Mouse (Mus musculus) monocyte, adult 2 months (primary cell): ENCODE measurements around the gene Sncb.
A peak's percentile ranks its signal among the peaks of the same experiment; 100 is the strongest.

ENCODE experiments used
- DNase-seq, 2 experiments: peaks; one replicate each; pipeline ENCODE4 v3.0.0; 2022; ENCODE audit warnings: low spot score in 2 of 2, low read depth in 1 of 2

The Sncb gene

GRCm38 (mm10) chr13:54783235-54783634 lies 16.8 kb upstream of the Sncb start:
- no peak for DNase-seq

DNA sequence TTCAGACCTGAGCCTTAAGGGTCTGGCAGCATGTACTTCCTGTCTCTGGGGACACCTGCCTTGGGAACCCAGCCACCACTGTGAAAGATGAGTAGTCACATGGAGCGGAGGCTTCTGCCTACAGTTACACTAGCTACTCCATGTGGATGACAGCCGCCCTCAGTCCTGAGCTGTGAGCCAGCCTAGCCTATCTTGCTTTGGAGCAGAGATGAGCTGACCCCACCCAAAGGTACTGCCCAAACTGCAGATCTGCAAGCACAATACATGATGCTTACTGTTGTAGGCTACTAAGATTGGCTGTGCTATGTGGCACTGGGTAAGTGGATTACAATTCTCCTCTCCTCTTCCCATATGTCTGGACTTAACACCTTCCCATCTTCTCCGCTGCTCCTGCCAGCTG lies 14.7 kb upstream of the Sncb start:
- no peak for DNase-seq

GRCm38 (mm10) chr13:54780592-54780991 lies 14.2 kb upstream of the Sncb start:
- no peak for DNase-seq

GRCm38 (mm10) chr13:54767012-54767411 lies 617 bp upstream of the Sncb start:
- no peak for DNase-seq

DNA sequence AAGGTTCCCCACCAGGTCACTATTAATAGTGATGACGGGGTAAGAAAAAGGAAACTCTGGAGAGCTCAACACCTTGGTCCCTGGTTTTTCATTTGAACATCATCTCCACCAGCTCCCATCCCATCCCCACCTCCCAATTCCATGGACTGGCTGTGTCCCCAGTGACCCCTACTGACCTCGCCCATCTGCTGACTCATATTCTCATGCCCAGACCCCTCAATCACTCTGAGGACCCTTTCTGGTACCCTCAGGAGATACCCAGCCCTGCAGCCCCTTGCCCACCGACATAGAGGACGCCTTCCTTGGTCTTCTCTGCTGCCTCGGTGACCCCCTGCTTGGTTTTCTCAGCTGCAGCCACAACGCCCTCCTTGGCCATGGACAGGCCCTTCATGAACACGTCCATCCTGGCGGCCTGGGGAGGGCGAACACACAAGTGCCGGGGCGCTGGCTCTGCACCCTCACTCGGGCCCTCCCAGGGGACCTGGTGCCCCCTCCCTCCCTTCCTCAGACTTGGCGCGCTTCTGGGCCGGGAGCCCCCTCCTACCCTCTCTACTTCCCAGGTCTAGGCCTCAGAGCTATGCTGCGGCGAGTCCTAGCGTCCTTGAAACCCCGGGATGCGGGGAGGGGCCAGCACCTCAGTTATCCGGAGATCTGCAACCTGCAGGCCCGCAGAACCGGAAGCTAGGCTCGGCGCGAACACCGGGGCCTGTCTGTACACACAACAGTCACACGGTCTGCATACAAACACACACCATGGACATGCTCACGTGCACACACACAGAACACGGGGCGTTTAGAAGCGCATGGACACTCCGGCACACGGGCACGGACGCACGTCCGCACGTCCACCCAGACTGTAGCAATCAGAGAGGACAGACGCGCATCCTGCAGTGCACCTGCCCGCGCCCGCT lies 859 bp downstream of the Sncb start:
- DNase-seq: no peak

- DNase-seq: no peak
Observed at GRCm38 (mm10) chr13:54760906-54761305, 5.5 kb downstream of the Sncb start.

DNA sequence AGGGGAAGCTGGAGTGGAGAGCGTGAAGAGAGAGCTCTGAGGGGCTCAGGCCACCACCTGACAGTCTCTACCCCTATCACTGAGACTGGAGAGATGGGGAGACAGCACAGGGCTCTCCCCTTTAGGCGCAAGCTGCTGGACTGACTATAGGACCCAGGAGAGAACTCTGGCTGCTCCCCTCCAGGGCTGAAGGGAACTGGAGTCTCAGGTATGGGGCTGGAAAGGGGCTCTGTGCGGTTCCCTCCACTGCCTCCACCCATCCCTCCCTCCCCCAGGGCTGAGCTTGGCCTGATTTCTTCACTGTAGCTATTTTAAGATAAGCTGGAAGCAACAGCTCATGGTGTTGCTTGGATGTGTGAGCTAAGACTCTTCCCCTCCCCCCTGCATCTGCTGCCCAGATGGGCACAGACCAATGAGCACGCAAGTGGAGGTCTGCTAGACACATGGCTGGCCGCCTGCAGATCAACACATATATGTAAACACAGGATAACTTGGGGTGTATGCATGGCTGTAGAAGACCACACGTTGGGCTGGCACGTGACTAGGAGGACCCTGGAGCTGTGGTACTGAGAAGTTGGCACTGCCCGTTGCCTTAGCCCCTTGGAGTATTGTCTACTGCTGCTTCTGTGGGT lies 6.1 kb downstream of the Sncb start:
- no peak for DNase-seq

- DNase-seq: no peak
Observed at GRCm38 (mm10) chr13:54759496-54759895, 6.9 kb downstream of the Sncb start.

- DNase-seq: no peak
Observed at GRCm38 (mm10) chr13:54758756-54759470, 7.5 kb downstream of the Sncb start.

GRCm38 (mm10) chr13:54758045-54758755 lies 8.2 kb downstream of the Sncb start:
- DNase-seq: peak; percentile 9 to 11

- DNase-seq: no peak
Observed at GRCm38 (mm10) chr13:54757093-54757830, 9.1 kb downstream of the Sncb start.

DNA sequence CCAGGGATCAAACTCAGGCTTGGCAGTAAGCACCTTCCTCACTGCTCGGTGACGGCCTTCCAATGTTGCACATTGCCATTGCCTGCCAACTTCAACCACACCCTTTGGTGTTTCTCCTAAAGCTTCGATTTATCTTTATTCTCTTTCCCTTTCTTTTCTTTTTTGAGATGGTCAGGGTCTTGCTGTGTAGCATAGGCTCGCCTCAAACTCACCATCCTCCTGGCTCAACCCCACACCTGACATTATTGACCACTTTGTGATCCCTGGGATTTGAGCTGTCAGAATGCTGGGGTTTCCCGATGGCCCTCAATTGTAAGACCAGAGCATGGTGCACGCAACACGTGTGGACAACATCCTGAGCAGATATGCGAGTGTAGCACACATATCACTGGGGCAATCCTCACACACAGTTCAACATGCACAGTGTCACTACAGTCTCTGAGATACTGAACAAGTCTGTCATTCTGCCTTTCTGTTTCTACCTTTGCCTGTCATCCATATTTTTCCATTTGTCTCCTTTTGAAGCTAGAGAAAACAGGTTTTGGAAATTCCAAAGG lies 10.2 kb downstream of the Sncb start:
- no peak for DNase-seq

DNA sequence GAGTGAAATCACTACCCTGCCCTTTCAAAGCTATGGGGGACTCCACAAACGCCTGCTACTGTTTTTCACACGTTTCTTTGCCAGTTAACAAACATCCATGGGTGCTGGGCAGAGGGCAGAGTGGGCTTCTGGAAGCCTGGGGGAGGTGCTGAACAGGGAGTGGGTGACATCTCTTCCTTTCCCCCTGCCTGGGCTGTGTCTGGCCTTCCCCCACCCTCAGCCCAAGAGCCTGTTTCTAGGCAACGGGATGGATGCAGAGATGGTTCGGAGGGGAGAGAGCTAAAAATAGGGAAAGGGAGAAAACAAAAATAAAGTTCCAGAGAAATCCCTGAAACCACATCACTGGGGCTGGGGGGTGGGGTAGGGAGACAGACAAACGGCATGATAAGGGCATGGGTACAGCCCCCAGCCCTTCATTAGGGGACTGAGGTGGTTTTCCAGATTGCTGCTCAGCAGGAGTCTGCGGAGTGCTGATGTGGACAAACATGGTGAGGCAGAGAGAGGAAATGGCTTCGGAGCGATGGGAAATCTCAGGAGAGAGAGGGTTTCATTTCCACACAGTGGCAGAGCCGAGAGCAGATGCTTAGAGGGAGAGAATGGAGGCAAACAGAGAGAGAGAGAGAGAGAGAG lies 11.1 kb downstream of the Sncb start:
- DNase-seq: no peak

GRCm38 (mm10) chr13:54754169-54755080 lies 12.0 kb downstream of the Sncb start:
- no peak for DNase-seq

- DNase-seq: no peak
Observed at GRCm38 (mm10) chr13:54753733-54754132, 12.7 kb downstream of the Sncb start.

DNA sequence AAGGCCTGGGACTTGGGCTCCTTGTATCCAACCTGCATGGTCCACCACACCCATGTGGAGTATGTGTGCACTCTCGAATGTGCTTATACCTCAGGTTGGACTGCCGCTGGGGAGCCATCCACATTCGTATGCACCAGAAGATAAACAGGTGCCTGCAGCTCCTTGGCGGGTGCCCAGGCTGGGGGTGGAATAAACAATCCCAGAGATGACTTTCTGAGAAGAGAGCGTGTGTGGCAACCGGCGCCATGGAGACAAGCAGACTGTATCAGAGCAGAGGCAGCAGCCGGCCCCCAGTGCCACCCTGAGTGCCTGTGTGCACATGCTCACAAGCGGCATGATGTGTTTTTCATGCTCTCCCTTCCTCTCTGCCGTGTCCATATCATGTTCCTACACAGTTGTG lies 13.7 kb downstream of the Sncb start:
- no peak for DNase-seq

DNA sequence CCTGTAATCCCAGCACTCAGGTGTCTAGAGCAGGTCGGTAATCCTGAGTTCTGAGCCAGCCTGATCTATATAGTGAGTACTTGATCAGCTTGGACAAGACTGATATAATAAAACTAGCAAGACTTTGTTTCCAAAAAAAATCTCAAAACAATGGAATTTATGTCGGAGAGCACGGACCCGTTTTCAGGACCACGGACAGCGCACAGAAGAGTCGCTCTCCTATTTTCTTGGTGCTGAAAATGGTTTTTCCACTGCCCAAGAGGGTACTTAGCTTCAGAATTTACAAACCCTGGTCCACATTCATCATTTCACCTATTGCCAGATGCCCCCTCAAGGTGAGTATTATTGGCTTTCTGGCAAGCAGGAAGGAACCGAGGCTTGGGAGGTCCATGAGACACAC lies 15.7 kb downstream of the Sncb start:
- DNase-seq: no peak

GRCm38 (mm10) chr13:54749864-54750411 lies 16.5 kb downstream of the Sncb start, which contains the start of gene Gprin1:
TSS of gene Gprin1 (minus strand) at chr13:54749874.
- DNase-seq: no peak
